Mouse (Mus musculus) CD4-positive naive resting alpha-beta T cell, adult 57 days (primary cell): ENCODE data around the gene Uba1. TPM values are rescaled to one million over a fixed set of nuclear protein-coding genes. Genes with fewer than 3 reads are reported as not detected.

Source experiments
- total RNA-seq: library from RNA; stranded (reverse); gene quantifications from one replicate; pipeline ENCODE4 v1.2.4, GENCODE M21; 2023

The Uba1 gene
- total RNA-seq: 224 TPM

DNA sequence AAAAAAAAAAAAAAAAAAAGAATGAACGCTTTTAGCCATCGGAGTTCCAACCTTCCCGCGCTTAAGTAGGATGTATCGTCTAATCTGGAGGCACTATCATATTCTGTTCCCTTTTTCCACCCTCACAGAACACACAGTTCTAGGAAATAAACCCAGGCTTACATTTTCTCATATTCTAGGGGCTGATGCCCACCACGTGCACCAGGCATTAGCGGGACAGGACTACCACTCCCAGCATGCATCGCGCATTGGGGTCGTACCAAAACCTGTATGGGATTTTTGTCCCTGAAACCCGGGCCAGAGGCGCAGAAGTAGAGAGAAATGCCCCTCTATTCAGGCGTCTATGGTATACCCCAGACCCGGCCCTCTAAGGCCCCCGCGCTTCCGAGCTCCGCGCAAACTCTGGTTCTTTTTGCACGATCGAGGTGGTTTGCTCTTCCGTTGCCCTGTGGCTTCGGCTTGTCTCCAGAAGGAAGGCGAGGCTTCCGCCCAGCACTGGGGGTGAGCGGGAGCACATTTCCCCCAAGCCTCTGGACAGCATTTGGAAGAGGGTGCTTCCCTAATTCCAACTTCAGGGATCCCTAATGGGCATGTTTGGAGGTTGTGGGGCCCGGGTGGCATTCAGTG, at the start of gene Uba1:
Gene Uba1, plus strand, starts transcription at position 301 of the 627 bp plus-strand sequence.

DNA sequence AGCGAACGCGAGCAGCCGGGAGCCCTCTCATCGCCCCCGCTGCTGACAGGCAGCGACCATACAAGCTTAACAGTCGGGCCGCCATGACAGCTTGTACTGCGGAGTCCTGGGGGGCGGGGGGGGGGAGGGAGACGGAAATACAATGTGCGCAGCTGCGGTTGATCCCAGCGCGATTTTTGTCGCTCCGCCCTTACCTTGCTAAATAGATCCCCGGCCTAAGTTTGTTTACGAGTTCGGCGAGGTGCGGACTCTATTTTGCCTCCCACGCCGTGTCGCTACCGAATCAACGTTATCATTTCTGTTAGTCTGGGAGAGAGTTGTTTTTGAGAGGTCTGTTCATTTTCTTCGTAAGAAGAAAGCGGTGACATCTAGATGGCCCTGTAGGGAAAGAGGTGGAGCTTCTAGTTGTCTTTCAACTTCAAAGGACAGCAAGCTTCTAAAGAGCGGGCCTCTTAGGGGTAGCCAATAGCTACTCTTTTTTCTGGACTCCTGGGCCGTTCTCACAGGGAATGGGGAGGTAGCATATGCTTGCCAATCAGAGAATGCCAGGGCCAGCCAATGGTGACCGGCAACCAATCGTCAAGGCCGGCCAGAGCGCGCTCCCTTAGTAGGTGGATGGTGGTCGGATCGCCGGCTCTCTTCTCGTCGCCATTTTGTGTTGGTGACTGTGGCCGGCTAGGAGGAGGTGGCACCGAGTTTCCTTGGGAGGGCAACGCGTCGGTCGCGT, 40.8 kb upstream of the Uba1 start, which contains the start of the genes Rbm10 and Ndufb11:
Gene Rbm10, plus strand, starts transcription at position 328 of the 727 bp plus-strand sequence.
Gene Ndufb11, minus strand, starts transcription at position 444 of the 727 bp plus-strand sequence.

DNA sequence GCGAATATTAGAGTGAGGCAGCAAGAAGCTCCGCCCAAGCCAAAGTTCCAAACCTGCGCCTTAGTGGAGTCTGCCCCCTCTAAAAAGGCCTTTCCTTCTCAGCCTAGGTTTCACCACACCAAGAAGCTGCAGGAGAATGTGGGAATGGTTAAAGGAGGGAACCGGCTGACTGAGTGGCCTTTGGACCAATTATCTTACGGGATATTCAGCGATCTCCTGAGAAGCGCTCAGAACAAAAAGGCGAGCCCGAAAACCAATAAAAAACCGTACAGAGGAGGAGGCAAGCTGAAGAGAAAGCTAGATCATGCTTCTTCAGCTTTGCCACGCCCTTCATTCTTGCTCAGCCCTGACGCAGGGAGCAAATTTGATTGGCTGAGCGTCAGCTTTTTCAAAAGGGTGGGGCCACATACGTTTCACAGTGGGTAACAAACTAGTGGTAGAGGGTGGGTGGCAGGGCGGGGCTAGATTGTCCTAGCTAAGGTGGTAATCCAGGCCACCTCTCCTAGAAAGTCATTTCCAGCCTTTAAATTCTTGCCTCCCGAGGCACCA, 29.5 kb downstream of the Uba1 start, which contains the start of gene Cdk16:
Gene Cdk16, plus strand, starts transcription at position 436 of the 549 bp plus-strand sequence.

DNA sequence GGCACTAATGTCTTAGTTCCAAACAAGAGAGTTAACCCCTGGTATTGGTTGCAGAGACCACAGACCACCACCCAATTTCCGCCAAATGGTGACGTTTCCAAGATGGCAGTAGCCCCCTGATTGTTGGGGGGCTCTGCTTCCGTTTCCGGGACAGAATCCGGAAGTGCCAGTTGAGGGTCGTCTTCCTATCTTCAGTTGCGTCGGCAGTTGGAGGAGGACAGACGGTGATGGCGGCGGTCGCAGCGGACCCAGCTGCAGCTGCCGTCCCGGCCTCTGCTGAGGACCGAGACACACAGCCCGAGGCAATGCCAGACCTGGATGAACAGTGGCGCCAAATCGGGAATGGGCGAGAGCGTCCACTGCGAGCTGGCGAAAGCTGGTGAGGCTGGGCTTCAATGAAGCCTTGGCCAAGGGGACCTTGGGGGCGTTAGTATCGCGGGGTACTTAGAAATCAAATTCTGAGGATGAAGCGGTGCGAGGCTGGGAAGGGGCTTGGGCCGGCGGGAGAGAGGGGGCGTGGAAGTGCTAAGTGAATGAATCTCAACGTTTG, 45.7 kb downstream of the Uba1 start, which contains the start of gene Usp11:
Gene Usp11, plus strand, starts transcription at position 166 of the 550 bp plus-strand sequence.

Other genes with a start within 250 kb of the Uba1 start
- 6.7 TPM for gene Jade3, start 232.6 kb upstream of the Uba1 start, total RNA-seq
- not detected for gene Rgn, start 108.5 kb upstream of the Uba1 start, total RNA-seq
- 58.1 TPM for gene Rbm10, start 40.8 kb upstream of the Uba1 start, total RNA-seq
- gene Ndufb11, start 40.7 kb upstream of the Uba1 start, total RNA-seq: 107 TPM
- gene Cdk16, start 29.6 kb downstream of the Uba1 start, total RNA-seq: 81.3 TPM
- gene Usp11, start 45.6 kb downstream of the Uba1 start, total RNA-seq: 11.5 TPM
- 150 TPM for gene Araf, start 139.5 kb downstream of the Uba1 start, total RNA-seq
- gene Timp1, start 211.8 kb downstream of the Uba1 start, total RNA-seq: not detected